Mouse (Mus musculus): ENCODE measurements around the gene Ncoa4.

Gene Ncoa4

DNA sequence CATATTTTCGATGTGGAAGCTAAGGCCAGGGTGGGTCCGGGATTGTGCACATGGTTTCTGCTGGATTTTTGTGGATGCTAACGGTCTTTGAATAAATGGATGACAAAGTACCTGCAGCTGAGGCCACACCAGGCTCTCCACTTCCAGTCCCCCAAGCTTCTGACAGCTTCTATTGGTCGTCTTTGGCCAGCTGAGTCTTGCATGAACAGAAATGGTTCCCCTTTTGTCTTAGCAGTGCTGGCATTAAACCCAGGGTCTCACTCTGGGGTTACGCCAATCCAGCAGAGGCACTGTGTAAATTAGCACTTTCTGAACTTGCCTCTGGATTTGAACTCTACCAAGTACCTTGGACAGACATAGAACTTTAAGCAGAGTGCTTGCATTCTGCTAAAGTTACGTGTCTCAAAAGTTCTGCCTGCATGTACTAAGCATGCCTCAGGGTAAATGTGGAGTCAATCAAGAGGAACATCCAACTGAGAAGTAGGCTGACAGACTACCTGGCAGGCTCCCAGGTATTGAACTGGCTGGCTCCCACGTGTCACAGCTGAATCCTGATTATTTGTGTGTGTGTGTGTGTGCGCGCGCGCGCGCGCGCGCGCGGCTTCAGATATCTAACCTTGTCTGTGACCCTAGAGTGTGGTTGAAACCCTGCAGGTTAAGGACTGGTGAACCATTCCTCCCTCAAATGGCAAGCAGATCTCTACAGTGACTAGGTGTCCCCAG is 7.3 kb upstream of the Ncoa4 start:
- Histone ChIP-seq H3K4me1 (replicated peaks; ENCODE audit: low read depth, low read length) (peaks cover 4% of the 10 kb centered on the region; the same call in 1 of the 2 replicates), H3K36me3 (ENCODE audit: insufficient read depth, low read length) (no peaks in the 10 kb centered on the region), H3K9me3 (ENCODE audit: low read length) (no peaks in the 10 kb centered on the region), H3K27me3 (ENCODE audit: insufficient read depth, low read length) (no peaks in the 10 kb centered on the region), H3K4me3 (replicated peaks; ENCODE audit: low read length) (no peak overlapping the region)
- TF ChIP-seq CTCF (conservative IDR thresholded peaks at IDR 0.05; ENCODE audit: low read length) (no peak), POU5F1 (IDR thresholded peaks at IDR 0.05; ENCODE audit: borderline replicate concordance, low read length) (no peak), NANOG (IDR thresholded peaks at IDR 0.05; ENCODE audit: borderline replicate concordance, low read length) (no peak)

DNA sequence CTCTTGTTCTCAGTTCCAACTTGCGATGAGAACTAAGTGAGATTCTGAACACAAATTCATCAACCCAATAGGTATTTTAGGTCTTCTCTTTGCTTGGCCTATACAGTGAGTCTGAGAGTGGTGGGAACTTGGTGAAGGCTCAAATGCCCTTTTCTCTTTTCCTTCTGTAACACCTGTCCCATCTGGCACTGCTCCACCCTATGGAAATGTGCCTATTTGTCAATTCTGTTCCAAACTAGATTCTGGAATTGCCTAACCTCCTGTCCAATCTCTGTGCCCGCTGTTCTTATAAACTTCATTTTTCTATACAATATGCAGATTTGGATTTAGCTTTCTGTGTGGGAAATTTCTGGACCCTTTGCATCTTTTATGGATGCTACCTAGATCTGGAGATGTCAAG is 6.5 kb upstream of the Ncoa4 start:
- peaks cover 11% of the 10 kb centered on the region for H3K4me1 ChIP-seq (replicated peaks; ENCODE audit: low read depth, low read length)
- no peak overlapping the region for H3K4me3 ChIP-seq (replicated peaks; ENCODE audit: low read length)
- peaks cover 4% of the 10 kb centered on the region; the same call in 1 of the 2 replicates for H3K36me3 ChIP-seq (ENCODE audit: insufficient read depth, low read length)
- TF ChIP-seq NANOG (IDR thresholded peaks at IDR 0.05; ENCODE audit: borderline replicate concordance, low read length) (no peak), POU5F1 (IDR thresholded peaks at IDR 0.05; ENCODE audit: borderline replicate concordance, low read length) (no peak), CTCF (conservative IDR thresholded peaks at IDR 0.05; ENCODE audit: low read length) (no peak)
- H3K9me3 ChIP-seq (ENCODE audit: low read length) = no peaks in the 10 kb centered on the region
- H3K27me3 ChIP-seq (ENCODE audit: insufficient read depth, low read length) = no peaks in the 10 kb centered on the region

DNA sequence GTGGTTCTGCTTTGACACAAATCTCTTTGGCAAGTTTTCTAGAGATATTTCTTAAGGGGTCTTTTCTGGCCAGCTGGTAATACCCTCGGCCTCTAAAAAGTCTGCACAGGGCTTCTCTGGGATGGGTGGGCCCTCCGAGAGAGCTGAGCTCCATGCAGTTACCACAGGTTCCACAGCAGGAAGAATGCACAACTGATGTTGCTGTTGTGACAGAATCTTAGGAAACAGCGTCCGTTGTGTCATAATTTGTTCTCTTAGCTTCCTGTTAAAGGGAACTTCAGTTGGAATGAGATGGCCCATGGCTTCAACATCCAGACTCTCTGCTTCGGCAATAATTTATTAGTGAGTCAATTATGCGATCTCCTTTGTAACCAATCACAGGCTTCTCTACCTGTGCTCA is 4.9 kb upstream of the Ncoa4 start:
- Histone ChIP-seq H3K4me1 (replicated peaks; ENCODE audit: low read depth, low read length) (peaks cover 21% of the 10 kb centered on the region), H3K4me3 (replicated peaks; ENCODE audit: low read length) (peak overlapping the region; percentile 30; the same call in 1 of the 2 replicates), H3K36me3 (ENCODE audit: insufficient read depth, low read length) (peaks cover 4% of the 10 kb centered on the region; the same call in 1 of the 2 replicates), H3K9me3 (ENCODE audit: low read length) (no peaks in the 10 kb centered on the region), H3K27me3 (ENCODE audit: insufficient read depth, low read length) (no peaks in the 10 kb centered on the region)
- TF ChIP-seq CTCF (conservative IDR thresholded peaks at IDR 0.05; ENCODE audit: low read length) (no peak), POU5F1 (IDR thresholded peaks at IDR 0.05; ENCODE audit: borderline replicate concordance, low read length) (no peak), NANOG (IDR thresholded peaks at IDR 0.05; ENCODE audit: borderline replicate concordance, low read length) (no peak)

DNA sequence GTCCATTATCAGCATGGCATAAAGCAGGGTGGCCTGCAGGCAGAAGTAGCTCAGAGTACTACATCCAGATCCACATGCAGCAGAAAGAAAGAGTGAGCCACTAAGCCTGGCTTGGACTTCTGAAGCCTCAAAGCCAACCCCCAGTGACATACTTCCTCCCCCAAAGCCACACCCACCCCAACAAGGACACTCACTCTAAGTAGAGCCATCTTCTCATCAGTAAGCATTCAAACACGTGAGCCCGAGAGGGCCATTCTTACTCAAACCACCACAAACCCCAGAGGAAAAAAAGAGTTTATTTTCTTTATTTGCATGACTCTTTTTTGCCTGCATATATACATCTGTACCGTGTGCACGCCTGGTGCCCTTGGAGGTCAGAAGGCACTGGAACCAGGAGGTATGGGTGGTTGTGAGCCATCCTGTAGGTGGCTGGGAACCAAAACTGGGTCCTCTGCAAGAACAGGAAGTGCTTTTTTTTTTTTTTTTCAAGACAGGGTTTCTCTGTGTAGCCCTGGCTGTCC is 455 bp upstream of the Ncoa4 start:
- Histone ChIP-seq H3K4me1 (replicated peaks; ENCODE audit: low read depth, low read length) (peaks cover 62% of the 10 kb centered on the region), H3K9me3 (ENCODE audit: low read length) (no peaks in the 10 kb centered on the region), H3K4me3 (replicated peaks; ENCODE audit: low read length) (peak overlapping the region; percentile 96), H3K36me3 (ENCODE audit: insufficient read depth, low read length) (peaks cover 12% of the 10 kb centered on the region; the same call in 1 of the 2 replicates), H3K27me3 (ENCODE audit: insufficient read depth, low read length) (no peaks in the 10 kb centered on the region)
- TF ChIP-seq CTCF (conservative IDR thresholded peaks at IDR 0.05; ENCODE audit: low read length) = no peak
- TF ChIP-seq POU5F1 (IDR thresholded peaks at IDR 0.05; ENCODE audit: borderline replicate concordance, low read length) = no peak
- TF ChIP-seq NANOG (IDR thresholded peaks at IDR 0.05; ENCODE audit: borderline replicate concordance, low read length) = peak; percentile 33; the same call in 1 of the 2 replicates

DNA sequence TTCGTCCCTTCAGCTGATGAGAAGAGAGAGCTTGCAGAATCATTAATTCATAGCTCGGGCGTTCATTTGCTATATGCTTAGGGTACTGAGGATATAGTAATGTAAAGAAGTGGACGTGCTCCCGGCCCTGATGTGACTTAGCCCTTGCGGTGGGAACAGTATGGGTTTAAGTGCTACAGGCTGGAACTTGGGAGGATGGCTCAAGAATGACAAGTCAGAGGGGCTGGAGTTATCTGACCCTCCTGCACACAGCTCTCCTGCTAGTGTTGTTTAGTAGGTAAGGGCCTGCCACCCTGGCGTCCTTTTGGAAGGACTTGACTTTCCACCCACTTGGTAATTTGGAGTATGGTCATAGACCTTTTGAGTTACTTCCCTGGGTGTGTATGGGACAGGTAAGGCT is 898 bp downstream of the Ncoa4 start:
- Histone ChIP-seq H3K36me3 (ENCODE audit: insufficient read depth, low read length) (peaks cover 12% of the 10 kb centered on the region; the same call in 1 of the 2 replicates), H3K27me3 (ENCODE audit: insufficient read depth, low read length) (no peaks in the 10 kb centered on the region), H3K9me3 (ENCODE audit: low read length) (no peaks in the 10 kb centered on the region), H3K4me3 (replicated peaks; ENCODE audit: low read length) (peak overlapping the region; percentile 96), H3K4me1 (replicated peaks; ENCODE audit: low read depth, low read length) (peaks cover 70% of the 10 kb centered on the region)
- no peak for TF ChIP-seq NANOG (IDR thresholded peaks at IDR 0.05; ENCODE audit: borderline replicate concordance, low read length)
- TF ChIP-seq CTCF (conservative IDR thresholded peaks at IDR 0.05; ENCODE audit: low read length) = no peak
- no peak for TF ChIP-seq POU5F1 (IDR thresholded peaks at IDR 0.05; ENCODE audit: borderline replicate concordance, low read length)

DNA sequence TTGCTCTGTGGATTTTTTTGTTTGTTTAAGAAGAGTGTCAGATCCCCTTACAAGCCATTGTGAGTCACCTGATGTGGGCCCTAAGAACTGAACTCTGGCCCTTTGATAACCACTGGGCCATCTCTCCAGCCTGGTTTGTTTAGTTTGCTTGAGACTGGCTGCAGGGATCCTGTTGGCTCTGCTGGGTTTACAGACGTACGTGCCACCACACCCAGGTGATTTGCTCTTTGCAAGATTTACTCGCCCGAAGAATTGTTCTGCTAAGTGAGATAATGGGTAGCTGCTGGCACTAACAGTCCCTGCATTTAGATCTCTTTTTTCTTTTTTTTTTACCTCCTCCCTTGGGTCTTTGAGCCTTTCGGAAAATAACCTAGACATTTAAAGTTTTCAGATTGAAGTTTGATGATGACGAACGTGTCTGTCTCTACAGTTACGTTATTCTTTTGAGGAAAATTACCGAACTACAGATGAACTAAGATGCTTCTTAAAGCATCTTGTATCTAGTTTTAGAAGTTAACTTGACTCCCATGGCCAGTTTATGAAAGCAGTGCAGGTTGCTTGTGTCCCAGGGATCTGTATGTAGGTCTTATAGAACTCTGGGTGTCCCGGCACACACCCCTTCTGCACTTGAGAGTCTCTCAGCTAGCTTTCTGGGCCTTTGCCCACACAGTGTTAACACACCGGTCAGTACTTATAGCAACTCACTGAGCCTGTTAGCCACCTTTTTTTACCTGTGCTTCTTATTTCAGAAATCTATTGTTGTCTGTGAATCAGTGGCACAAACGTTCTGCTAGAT is 1.6 kb downstream of the Ncoa4 start:
- Histone ChIP-seq H3K36me3 (ENCODE audit: insufficient read depth, low read length) (peaks cover 12% of the 10 kb centered on the region; the same call in 1 of the 2 replicates), H3K4me3 (replicated peaks; ENCODE audit: low read length) (peak overlapping the region; percentile 96), H3K27me3 (ENCODE audit: insufficient read depth, low read length) (no peaks in the 10 kb centered on the region), H3K9me3 (ENCODE audit: low read length) (no peaks in the 10 kb centered on the region), H3K4me1 (replicated peaks; ENCODE audit: low read depth, low read length) (peaks cover 77% of the 10 kb centered on the region)
- TF ChIP-seq NANOG (IDR thresholded peaks at IDR 0.05; ENCODE audit: borderline replicate concordance, low read length) (no peak), CTCF (conservative IDR thresholded peaks at IDR 0.05; ENCODE audit: low read length) (no peak), POU5F1 (IDR thresholded peaks at IDR 0.05; ENCODE audit: borderline replicate concordance, low read length) (no peak)

DNA sequence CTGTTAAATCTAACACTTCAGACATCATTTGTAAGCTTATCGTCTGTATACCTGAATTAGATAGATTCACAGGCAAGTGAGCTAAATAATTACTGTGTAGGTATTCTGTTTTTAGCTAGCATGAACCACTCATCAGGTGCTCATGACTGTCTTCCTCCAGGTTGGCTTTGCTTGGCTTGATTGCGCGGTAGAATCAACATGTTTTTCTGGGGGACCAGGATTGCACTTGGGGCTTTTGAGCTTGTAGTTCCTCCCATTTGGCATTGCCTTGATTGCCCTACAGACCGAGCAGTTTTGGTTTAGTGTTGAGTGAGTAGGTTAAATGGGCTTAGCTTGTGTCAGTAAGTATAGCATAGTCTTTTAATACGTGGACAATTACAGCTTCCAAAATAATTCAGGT is 2.6 kb downstream of the Ncoa4 start:
- TF ChIP-seq POU5F1 (IDR thresholded peaks at IDR 0.05; ENCODE audit: borderline replicate concordance, low read length) (no peak), CTCF (conservative IDR thresholded peaks at IDR 0.05; ENCODE audit: low read length) (no peak), NANOG (IDR thresholded peaks at IDR 0.05; ENCODE audit: borderline replicate concordance, low read length) (no peak)
- Histone ChIP-seq H3K4me1 (replicated peaks; ENCODE audit: low read depth, low read length) (peaks cover 86% of the 10 kb centered on the region), H3K4me3 (replicated peaks; ENCODE audit: low read length) (no peak overlapping the region), H3K9me3 (ENCODE audit: low read length) (no peaks in the 10 kb centered on the region), H3K36me3 (ENCODE audit: insufficient read depth, low read length) (peaks cover 12% of the 10 kb centered on the region; the same call in 1 of the 2 replicates), H3K27me3 (ENCODE audit: insufficient read depth, low read length) (no peaks in the 10 kb centered on the region)

All from E14TG2a.4 (cell line).